Mouse (Mus musculus) kidney, adult 2 months (tissue): ENCODE results near the gene Dtnbp1. TPM values are rescaled to one million over a fixed set of nuclear protein-coding genes. Genes with fewer than 3 reads are reported as not detected.
A peak's percentile ranks its signal among the peaks of the same experiment; 100 is the strongest.

Source experiments
- DNase-seq: peaks from one replicate; pipeline ENCODE4 v3.0.0; 2021
- H3K27ac ChIP-seq: fragments of 200-500 bp; 2 replicates; pipeline ENCODE4 v1.5.1; 2012; ENCODE audit warnings: low read depth, low read length, control low read depth, inconsistent platforms; ENCODE audit not compliant: insufficient read depth
- H3K27me3 ChIP-seq: fragments of 200-500 bp; replicated peaks from 2 replicates; pipeline ENCODE4 v1.6.1; 2012; ENCODE audit warnings: mild to moderate bottlenecking, moderate library complexity, low read length, inconsistent platforms; ENCODE audit not compliant: control insufficient read depth, insufficient read depth
- H3K36me3 ChIP-seq: fragments of 200-500 bp; 2 replicates; pipeline ENCODE4 v1.6.1; 2012; ENCODE audit warnings: mild to moderate bottlenecking, moderate library complexity, low read length, inconsistent platforms; ENCODE audit not compliant: control insufficient read depth, insufficient read depth
- H3K4me1 ChIP-seq: fragments of 200-500 bp; 2 replicates; pipeline ENCODE4 v1.6.1; 2011; ENCODE audit warnings: low read length; ENCODE audit not compliant: control insufficient read depth, insufficient read depth
- H3K4me3 ChIP-seq: fragments of 200-500 bp; 2 replicates; pipeline ENCODE4 v1.5.1; 2011; ENCODE audit warnings: mild to moderate bottlenecking, low read depth, low read length, control low read depth; ENCODE audit not compliant: insufficient read depth
- CTCF ChIP-seq: fragments of 200-500 bp; conservative IDR thresholded peaks from 2 replicates; pipeline ENCODE4 v1.5.1; 2011; ENCODE audit warnings: low read depth, mild to moderate bottlenecking, control low read depth, low read length, moderate library complexity, mixed read lengths; ENCODE audit not compliant: insufficient read depth, insufficient read length
- POLR2A ChIP-seq: fragments of 200-500 bp; IDR thresholded peaks from one replicate; pipeline ENCODE4 v1.6.1; 2011; ENCODE audit warnings: low read depth, low read length, control low read depth
- WGBS: fragments of 180-500 bp; shearing (Covaris S2); methylation state at CpG from one replicate; pipeline ENCODE4 v1.1.7; 2018; 5-methylcytosine and 5-hydroxymethylcytosine counted together
- polyA plus RNA-seq: library from polyadenylated mRNA; depleted of rRNA; stranded (reverse); fragments of >200 nt; gene quantifications from 2 replicates; pipeline ENCODE4 v1.2.3, GENCODE M21; 2012

Gene Dtnbp1
- polyA plus RNA-seq, 1 experiment: 149 TPM

DNA sequence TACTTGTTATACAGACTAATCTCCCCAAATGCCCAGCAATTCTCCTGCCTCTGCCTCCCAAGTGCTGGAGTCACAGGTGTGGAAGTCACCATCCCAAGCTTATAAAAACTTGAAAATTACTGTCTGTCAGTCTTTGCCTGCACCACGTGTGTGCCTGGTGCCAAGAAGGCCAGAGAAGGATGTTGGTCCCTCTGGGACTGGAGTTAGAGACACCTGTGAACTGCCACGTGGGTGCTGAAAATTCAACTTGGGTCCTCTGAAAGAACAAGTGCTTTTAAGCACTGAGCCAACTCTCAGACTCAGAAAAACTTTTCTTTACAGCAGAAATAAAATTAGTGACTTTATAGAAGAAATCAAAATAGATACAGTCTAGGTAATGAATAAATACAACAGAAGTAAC lies 15.6 kb downstream of the Dtnbp1 start:
- Histone ChIP-seq H3K4me1 (peaks cover 2% of the 10 kb centered on the region; the same call in 1 of the 2 replicates), H3K27me3 (no peaks in the 10 kb centered on the region), H3K27ac (peak overlapping the region; percentile 55; the same call in 1 of the 2 replicates), H3K4me3 (no peak overlapping the region), H3K36me3 (no peaks in the 10 kb centered on the region; the same call in 1 of the 2 replicates)
- DNase-seq: no peak
- 49% methylated on average over 2 of the region's 2 CpGs for WGBS
- TF ChIP-seq CTCF: no peak
- TF ChIP-seq POLR2A: no peak

- no peak overlapping the region for H3K27ac ChIP-seq
- DNase-seq: no peak
- no peak for TF ChIP-seq CTCF
Measured at GRCm38 (mm10) chr13:44985321-44985720, 16.6 kb downstream of the Dtnbp1 start.

GRCm38 (mm10) chr13:44983635-44984401 lies 18.1 kb downstream of the Dtnbp1 start:
- Histone ChIP-seq H3K4me3 (no peak overlapping the region), H3K36me3 (no peaks in the 10 kb centered on the region; the same call in 1 of the 2 replicates), H3K27ac (no peak overlapping the region), H3K4me1 (peaks cover 2% of the 10 kb centered on the region; the same call in 1 of the 2 replicates), H3K27me3 (no peaks in the 10 kb centered on the region)
- no peak for TF ChIP-seq POLR2A
- TF ChIP-seq CTCF: no peak
- WGBS: 81% methylated on average over 5 of the region's 5 CpGs
- no peak for DNase-seq

More at GRCm38 (mm10) chr13:44985321-44985720, 16.6 kb downstream of the Dtnbp1 start:
- WGBS: 43% methylated on average over 2 of the region's 2 CpGs
- H3K36me3 ChIP-seq: no peaks in the 10 kb centered on the region; the same call in 1 of the 2 replicates
- H3K4me3 ChIP-seq: no peak overlapping the region
- H3K27me3 ChIP-seq: no peaks in the 10 kb centered on the region
- peaks cover 2% of the 10 kb centered on the region; the same call in 1 of the 2 replicates for H3K4me1 ChIP-seq

DNA sequence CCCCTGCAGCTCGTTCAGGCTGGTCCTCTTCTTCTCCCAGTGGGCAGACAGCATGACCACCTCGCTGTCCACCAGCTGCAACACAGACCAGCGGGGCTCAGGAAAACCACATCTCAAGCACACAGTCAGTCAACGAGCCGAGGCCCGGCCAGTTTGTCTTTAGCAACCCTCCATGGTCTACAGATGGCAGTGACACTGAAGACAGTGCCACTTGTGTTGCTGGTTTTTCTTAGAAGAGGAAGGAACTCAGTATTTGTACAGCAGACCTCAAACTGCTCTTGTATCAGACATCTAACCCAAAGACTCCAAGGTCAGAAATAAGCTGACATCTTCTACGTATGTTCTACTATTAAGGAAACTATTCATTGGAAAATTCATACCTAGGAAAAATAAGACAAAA lies 19.1 kb downstream of the Dtnbp1 start:
- Histone ChIP-seq H3K4me3 (no peak overlapping the region), H3K27ac (no peak overlapping the region), H3K36me3 (no peaks in the 10 kb centered on the region; the same call in 1 of the 2 replicates), H3K4me1 (peaks cover 2% of the 10 kb centered on the region; the same call in 1 of the 2 replicates), H3K27me3 (no peaks in the 10 kb centered on the region)
- 86% methylated on average over 7 of the region's 7 CpGs for WGBS
- DNase-seq: no peak
- TF ChIP-seq POLR2A (no peak), CTCF (no peak)

DNA sequence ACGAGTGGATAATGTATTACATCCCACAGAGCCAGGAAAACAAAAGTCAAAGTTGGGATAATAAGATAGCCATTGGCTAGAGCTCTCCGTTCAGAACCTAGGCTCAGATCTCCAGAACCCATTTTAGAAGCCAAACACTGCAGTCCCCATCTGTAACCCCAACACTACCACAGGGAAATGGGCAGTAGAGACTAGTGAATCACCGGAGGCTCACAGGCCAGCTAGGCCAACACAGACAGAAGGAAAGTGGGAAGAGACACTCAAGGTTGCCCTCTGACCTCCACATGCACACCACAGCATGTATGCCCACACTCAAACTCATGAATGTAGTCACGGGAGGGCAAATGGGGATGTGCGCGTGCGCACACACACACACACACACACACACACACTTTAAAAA lies 22.5 kb downstream of the Dtnbp1 start:
- H3K4me1 ChIP-seq: no peaks in the 10 kb centered on the region
- no peak overlapping the region for H3K27ac ChIP-seq
- TF ChIP-seq CTCF (no peak), POLR2A (no peak)
- 89% methylated on average over 7 of the region's 7 CpGs for WGBS
- H3K4me3 ChIP-seq: no peak overlapping the region
- no peaks in the 10 kb centered on the region for H3K27me3 ChIP-seq
- no peaks in the 10 kb centered on the region for H3K36me3 ChIP-seq
- DNase-seq: no peak

DNA sequence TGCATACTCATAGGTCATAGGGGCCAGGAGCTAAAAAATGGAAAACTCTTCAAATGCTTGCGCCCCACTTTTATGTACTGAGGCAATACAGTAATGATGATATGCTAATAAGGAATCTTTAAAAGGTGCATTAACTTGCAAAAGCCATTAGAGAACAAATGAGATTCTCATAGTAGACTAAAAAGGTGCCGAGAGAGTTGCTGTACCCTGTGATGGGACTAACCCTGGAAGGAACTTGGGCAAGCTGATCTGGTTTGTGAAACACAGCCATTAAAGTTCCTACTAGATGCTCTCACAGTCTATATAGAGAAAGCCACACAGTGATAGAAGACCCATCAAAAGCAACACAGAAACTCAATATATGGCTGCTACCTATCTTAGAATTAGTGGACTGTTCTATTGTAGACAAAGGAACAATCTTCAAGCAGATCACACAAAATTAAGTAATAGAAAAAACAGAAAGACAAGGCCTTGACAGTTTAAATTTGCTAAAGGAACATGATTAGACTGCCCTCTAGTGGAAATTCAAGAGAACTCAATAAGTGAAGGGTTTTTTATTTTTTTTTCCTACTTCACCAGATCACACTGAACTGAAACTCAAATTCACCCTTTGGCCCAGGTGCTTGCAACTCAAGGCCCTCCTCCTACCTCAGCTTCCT lies 24.3 kb downstream of the Dtnbp1 start:
- no peak for TF ChIP-seq POLR2A
- 0 out of 2 replicates have a peak, but pooled peaks have one; percentile 8 for TF ChIP-seq CTCF
- no peaks in the 10 kb centered on the region for H3K4me1 ChIP-seq
- DNase-seq: peak; percentile 26
- H3K27ac ChIP-seq: no peak overlapping the region
- no peaks in the 10 kb centered on the region for H3K27me3 ChIP-seq
- no peaks in the 10 kb centered on the region for H3K36me3 ChIP-seq
- WGBS: 86% methylated on average over 2 of the region's 2 CpGs
- H3K4me3 ChIP-seq: no peak overlapping the region

- no peak for DNase-seq
- Histone ChIP-seq H3K27ac (no peak overlapping the region), H3K4me3 (no peak overlapping the region), H3K4me1 (no peaks in the 10 kb centered on the region), H3K36me3 (no peaks in the 10 kb centered on the region), H3K27me3 (no peaks in the 10 kb centered on the region)
- no peak for TF ChIP-seq CTCF
- 93% methylated on average over 2 of the region's 2 CpGs for WGBS
Measured at GRCm38 (mm10) chr13:44977059-44977458, 24.9 kb downstream of the Dtnbp1 start.
